Mouse (Mus musculus) embryonic facial prominence, embryonic 12.5 days (tissue): ENCODE measurements at regions not wholly inside any gene's neighbourhood (a gene's known extent, or its start where the extent isn't known, plus 50 kb on each side); places are given as distances from the start of the nearest gene placed in this dataset.

Experiments used
- ATAC-seq: fragments of 200-750 bp; cut with Nextera tagmentation; 2 replicates; pipeline ENCODE4 v1.8.0; 2017; ENCODE audit not compliant: insufficient number of reproducible peaks, insufficient read depth, low FRiP score, low TSS enrichment
- H3K27ac ChIP-seq: fragments of 300-500 bp; sonication (generic); 2 replicates; pipeline ENCODE4 v1.5.1; 2016; ENCODE audit warnings: mild to moderate bottlenecking
- H3K27me3 ChIP-seq: fragments of 300-500 bp; sonication (generic); 2 replicates; pipeline ENCODE4 v1.6.1; 2016; ENCODE audit warnings: mild to moderate bottlenecking, moderate library complexity
- H3K36me3 ChIP-seq: fragments of 300-500 bp; sonication (generic); 2 replicates; pipeline ENCODE4 v1.6.1; 2016; ENCODE audit warnings: mild to moderate bottlenecking
- H3K4me1 ChIP-seq: fragments of 300-500 bp; sonication (generic); 2 replicates; pipeline ENCODE4 v1.6.1; 2016
- H3K4me2 ChIP-seq: fragments of 300-500 bp; sonication (generic); replicated peaks from 2 replicates; pipeline ENCODE4 v1.6.1; 2016; ENCODE audit warnings: mild to moderate bottlenecking, moderate library complexity
- H3K4me3 ChIP-seq: fragments of 300-500 bp; sonication (generic); 2 replicates; pipeline ENCODE4 v1.5.1; 2016; ENCODE audit warnings: mild to moderate bottlenecking
- H3K9ac ChIP-seq: fragments of 300-500 bp; sonication (generic); 2 replicates; pipeline ENCODE4 v1.6.1; 2016; ENCODE audit warnings: mild to moderate bottlenecking, moderate library complexity
- H3K9me3 ChIP-seq: fragments of 300-500 bp; sonication (generic); 2 replicates; pipeline ENCODE4 v1.6.1; 2016; ENCODE audit warnings: mild to moderate bottlenecking, moderate library complexity
- WGBS: fragments of 180-500 bp; shearing (Covaris S2); methylation state at CpG from one replicate; pipeline ENCODE4 v1.1.7; 2016; 5-methylcytosine and 5-hydroxymethylcytosine counted together

GRCm38 (mm10) chr13:107502261-107502660, 480.3 kb upstream of the Kif2a start:
- no peak for ATAC-seq
- WGBS, result 26% methylated on average over 7 of the region's 7 CpGs
- Histone ChIP-seq H3K9me3 (no peaks in the 10 kb centered on the region), H3K4me1 (peaks cover 12% of the 10 kb centered on the region; the same call in 1 of the 2 replicates), H3K27me3 (peaks cover 3% of the 10 kb centered on the region; the same call in 1 of the 2 replicates), H3K9ac (no peak overlapping the region), H3K27ac (no peak overlapping the region), H3K4me2 (no peak overlapping the region), H3K36me3 (no peaks in the 10 kb centered on the region), H3K4me3 (no peak overlapping the region)

DNA sequence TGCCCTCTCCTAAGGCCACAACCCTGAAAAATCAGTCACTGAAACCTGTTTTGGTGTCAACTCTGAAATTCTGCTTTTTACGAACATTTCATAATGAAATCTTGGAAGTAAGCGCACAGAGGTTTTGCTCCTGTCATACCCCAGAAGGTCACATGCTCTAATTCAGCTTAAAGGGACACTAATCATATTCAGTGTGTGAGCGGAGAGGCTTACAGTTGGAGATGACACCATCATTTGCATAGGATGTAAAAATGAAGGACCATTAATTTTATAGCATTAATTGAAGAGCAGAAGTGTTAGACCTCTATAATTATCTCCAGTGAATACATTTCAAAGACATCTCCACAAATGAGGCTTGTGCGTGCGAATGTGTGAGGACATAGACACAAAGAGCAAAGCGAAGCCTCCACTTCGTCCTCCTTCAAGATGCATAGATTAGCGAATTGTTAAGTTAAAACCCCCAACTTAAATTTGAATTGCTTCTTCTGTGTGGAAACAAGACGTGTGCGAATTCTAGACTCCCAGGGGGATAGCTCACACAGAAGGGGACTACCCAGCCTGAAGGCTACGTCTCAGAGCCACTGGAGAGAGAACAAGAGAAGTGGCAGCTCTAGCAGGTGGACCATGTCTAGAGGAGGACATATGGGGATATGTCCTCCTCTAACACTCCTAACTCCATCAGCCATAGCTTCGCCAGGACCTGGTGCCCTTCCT, 479.0 kb upstream of the Kif2a start:
- no peak overlapping the region for H3K27ac ChIP-seq
- peaks cover 12% of the 10 kb centered on the region; the same call in 1 of the 2 replicates for H3K4me1 ChIP-seq
- no peaks in the 10 kb centered on the region for H3K36me3 ChIP-seq
- ATAC-seq, result no peak
- 80% methylated on average over 12 of the region's 12 CpGs for WGBS
- H3K4me2 ChIP-seq, result no peak overlapping the region
- H3K9ac ChIP-seq, result no peak overlapping the region
- H3K27me3 ChIP-seq, result peaks cover 3% of the 10 kb centered on the region; the same call in 1 of the 2 replicates
- no peak overlapping the region for H3K4me3 ChIP-seq
- H3K9me3 ChIP-seq, result no peaks in the 10 kb centered on the region

- H3K4me3 ChIP-seq, result no peak overlapping the region
- H3K9ac ChIP-seq, result no peak overlapping the region
- no peaks in the 10 kb centered on the region for H3K36me3 ChIP-seq
- peaks cover 3% of the 10 kb centered on the region; the same call in 1 of the 2 replicates for H3K27me3 ChIP-seq
- H3K27ac ChIP-seq, result no peak overlapping the region
- ATAC-seq, result no peak
- H3K9me3 ChIP-seq, result no peaks in the 10 kb centered on the region
- no peak overlapping the region for H3K4me2 ChIP-seq
- 73% methylated on average over 4 of the region's 4 CpGs for WGBS
- H3K4me1 ChIP-seq, result peaks cover 19% of the 10 kb centered on the region; the same call in 1 of the 2 replicates
Measured at GRCm38 (mm10) chr13:107499296-107499695, 477.4 kb upstream of the Kif2a start.

- Histone ChIP-seq H3K9me3 (no peaks in the 10 kb centered on the region), H3K4me2 (no peak overlapping the region), H3K9ac (no peak overlapping the region), H3K36me3 (no peaks in the 10 kb centered on the region), H3K27ac (no peak overlapping the region), H3K4me1 (peaks cover 10% of the 10 kb centered on the region; the same call in 1 of the 2 replicates), H3K27me3 (no peaks in the 10 kb centered on the region), H3K4me3 (no peak overlapping the region)
- WGBS, result 47% methylated on average over 6 of the region's 6 CpGs
- no peak for ATAC-seq
Measured at GRCm38 (mm10) chr13:107495161-107495732, 473.3 kb upstream of the Kif2a start.

DNA sequence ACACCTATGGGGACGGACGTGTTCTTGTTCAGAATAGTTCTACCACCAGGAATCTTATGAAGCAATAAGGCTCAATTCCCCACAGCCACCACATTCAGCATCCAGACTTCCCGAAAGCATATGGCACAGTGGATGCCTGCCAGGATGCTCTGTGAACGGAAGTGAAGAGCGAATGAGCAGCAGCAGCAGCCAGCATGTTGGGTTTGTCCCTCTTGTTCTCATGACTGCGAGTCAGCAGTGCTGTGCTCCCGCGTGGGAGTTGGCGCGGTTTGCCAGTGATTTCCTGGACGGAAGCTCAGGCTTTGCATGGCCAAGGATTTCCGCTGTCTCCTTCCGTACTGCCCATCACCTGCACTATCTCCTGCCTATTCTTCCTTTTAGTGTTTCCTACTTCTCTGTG, 471.8 kb upstream of the Kif2a start:
- no peaks in the 10 kb centered on the region for H3K27me3 ChIP-seq
- WGBS, result 87% methylated on average over 13 of the region's 13 CpGs
- H3K4me2 ChIP-seq, result no peak overlapping the region
- no peak overlapping the region for H3K9ac ChIP-seq
- H3K36me3 ChIP-seq, result no peaks in the 10 kb centered on the region
- H3K27ac ChIP-seq, result no peak overlapping the region
- ATAC-seq, result no peak
- H3K4me1 ChIP-seq, result peaks cover 7% of the 10 kb centered on the region; the same call in 1 of the 2 replicates
- H3K9me3 ChIP-seq, result no peaks in the 10 kb centered on the region
- no peak overlapping the region for H3K4me3 ChIP-seq

DNA sequence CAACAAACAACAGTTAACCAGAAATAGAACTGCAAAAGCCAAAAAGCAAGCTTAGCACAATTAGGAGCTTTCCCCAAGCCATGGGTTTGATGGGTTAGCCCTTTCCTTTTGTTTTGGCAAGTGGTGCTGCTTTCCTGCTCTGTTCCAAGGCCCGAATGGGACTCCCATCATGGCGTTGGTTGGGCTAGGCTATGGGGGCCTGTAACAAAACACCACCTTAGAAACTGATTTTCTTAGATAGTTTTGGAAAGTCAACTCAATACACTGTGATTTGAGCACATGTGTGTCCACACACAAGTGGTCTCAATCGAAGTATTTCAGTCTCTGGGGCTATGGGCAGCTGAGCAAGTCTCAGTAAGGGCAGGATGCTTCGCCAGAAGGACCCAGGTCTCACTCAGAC, 470.5 kb upstream of the Kif2a start:
- peaks cover 7% of the 10 kb centered on the region; the same call in 1 of the 2 replicates for H3K4me1 ChIP-seq
- no peak overlapping the region for H3K4me2 ChIP-seq
- WGBS, result 83% methylated on average over 4 of the region's 4 CpGs

DNA sequence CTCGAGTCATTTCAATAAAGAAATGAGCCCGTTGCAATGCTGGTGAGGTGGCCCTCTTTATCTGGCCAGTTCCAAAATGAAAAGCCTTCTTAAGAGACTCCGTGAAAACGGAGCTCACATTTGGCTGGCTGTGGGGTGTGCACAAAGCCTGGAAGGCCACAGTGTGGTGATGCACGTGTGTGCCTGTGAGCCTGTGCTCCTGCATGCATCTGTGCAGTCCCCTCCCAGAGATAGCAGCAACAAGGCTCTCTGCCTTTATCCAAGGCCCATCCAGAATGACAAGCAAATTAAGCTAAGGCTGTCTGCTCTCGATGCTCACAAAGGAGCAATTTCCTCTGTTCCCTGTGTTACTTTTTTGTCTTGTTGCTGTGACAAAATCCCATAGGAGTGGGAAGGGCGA, 469.5 kb upstream of the Kif2a start:
- H3K36me3 ChIP-seq, result no peaks in the 10 kb centered on the region
- H3K27me3 ChIP-seq, result no peaks in the 10 kb centered on the region
- no peak overlapping the region for H3K4me3 ChIP-seq
- ATAC-seq, result no peak
- no peak overlapping the region for H3K27ac ChIP-seq
- H3K4me1 ChIP-seq, result peaks cover 7% of the 10 kb centered on the region; the same call in 1 of the 2 replicates
- WGBS, result 72% methylated on average over 7 of the region's 7 CpGs
- no peak overlapping the region for H3K4me2 ChIP-seq
- no peaks in the 10 kb centered on the region for H3K9me3 ChIP-seq
- H3K9ac ChIP-seq, result no peak overlapping the region

More for the DNA sequence above, 470.5 kb upstream of the Kif2a start:
- no peaks in the 10 kb centered on the region for H3K27me3 ChIP-seq
- H3K9ac ChIP-seq, result no peak overlapping the region
- no peak for ATAC-seq
- H3K36me3 ChIP-seq, result no peaks in the 10 kb centered on the region
- no peak overlapping the region for H3K27ac ChIP-seq
- no peak overlapping the region for H3K4me3 ChIP-seq
- no peaks in the 10 kb centered on the region for H3K9me3 ChIP-seq

DNA sequence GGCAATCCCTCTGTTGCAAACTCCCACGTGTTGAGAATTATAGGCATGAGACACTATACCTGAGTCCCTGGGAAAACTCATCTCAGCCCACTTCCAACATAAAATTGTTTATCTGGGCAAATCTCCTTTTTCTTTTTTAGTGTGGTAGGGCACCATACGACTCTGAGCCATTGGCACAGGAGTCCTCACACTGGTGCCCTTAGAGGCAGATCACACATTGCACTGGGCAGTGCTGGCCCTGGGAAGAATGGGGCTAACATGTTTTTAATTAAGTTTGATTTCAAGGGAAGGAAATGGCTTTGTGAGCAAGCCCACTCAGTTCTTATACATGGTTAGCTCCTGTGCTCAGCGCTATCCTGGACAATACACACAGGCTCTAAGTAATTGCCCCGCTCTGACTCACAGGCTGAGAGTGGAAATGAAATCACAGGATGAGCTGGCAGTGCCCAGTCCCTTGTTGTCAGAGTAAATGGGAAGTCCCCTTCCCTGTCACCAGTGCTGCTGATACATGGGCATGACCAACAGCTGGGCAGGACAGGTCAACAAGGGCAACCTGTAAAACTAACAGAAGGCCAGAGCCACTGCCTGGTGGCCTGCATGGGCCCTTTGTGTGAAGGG, 463.6 kb upstream of the Kif2a start:
- Histone ChIP-seq H3K4me3 (no peak overlapping the region), H3K9me3 (no peaks in the 10 kb centered on the region), H3K36me3 (no peaks in the 10 kb centered on the region), H3K4me1 (peaks cover 12% of the 10 kb centered on the region), H3K27ac (no peak overlapping the region), H3K4me2 (no peak overlapping the region), H3K27me3 (no peaks in the 10 kb centered on the region), H3K9ac (no peak overlapping the region)
- no peak for ATAC-seq
- WGBS, result 47% methylated on average over 4 of the region's 4 CpGs

DNA sequence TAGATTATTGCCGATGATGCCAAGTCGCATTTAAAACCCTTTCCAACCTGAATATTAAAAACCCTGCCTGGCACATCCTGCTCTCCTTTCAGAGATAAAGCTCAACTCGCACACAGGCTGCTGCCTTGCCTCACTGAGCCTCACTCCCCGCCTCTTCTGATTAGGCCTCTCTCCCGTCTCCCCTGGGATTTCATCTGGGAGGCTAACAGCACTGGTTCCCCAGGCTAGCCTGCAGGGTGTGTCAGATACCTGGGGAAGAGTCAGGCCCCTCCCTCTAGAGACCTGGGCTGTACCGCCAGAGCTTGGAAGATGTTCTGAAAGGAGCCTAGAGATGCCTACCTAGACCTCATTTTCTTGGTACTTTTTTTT, 462.7 kb upstream of the Kif2a start:
- ATAC-seq, result no peak

DNA sequence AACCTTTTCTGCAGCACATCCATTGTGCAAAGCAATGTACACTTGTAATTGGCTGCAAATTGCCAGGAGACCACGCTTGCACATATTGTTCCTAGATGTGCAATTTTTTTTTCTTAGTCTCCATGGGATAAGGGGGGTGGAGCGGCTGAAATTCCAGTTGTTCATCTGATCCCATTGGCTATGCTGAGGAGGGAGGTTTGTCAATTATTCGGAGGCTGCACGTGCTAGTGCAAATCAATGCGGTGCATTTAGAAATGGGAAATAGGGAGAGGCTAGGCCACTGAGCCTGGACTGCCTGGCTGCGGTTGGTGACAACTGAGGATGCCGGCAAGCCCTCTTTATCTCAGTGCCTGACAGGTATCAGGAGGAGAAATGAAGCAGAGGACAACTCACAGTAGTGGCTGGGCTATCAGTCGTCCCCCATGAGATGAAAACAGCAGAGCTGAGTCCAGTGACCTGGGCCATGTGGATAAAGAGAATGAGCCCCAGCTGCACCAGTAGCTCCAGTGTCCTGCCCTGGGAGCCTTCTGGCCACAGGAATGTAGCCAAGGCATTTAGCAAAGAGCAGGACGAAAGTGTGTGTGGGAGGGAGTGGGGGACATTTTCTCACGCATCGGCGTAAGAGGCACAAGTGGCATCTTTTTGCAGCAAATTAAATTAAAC, 462.2 kb upstream of the Kif2a start:
- no peak overlapping the region for H3K4me2 ChIP-seq
- no peak for ATAC-seq
- H3K27ac ChIP-seq, result no peak overlapping the region
- no peaks in the 10 kb centered on the region for H3K27me3 ChIP-seq
- H3K4me1 ChIP-seq, result peaks cover 12% of the 10 kb centered on the region
- 38% methylated on average over 12 of the region's 12 CpGs for WGBS
- H3K36me3 ChIP-seq, result no peaks in the 10 kb centered on the region
- H3K9ac ChIP-seq, result no peak overlapping the region
- H3K4me3 ChIP-seq, result no peak overlapping the region
- no peaks in the 10 kb centered on the region for H3K9me3 ChIP-seq

More for the DNA sequence above, 462.7 kb upstream of the Kif2a start:
- H3K4me2 ChIP-seq, result no peak overlapping the region
- H3K27me3 ChIP-seq, result no peaks in the 10 kb centered on the region
- H3K27ac ChIP-seq, result no peak overlapping the region
- H3K4me3 ChIP-seq, result no peak overlapping the region
- 36% methylated on average over 6 of the region's 6 CpGs for WGBS
- no peak overlapping the region for H3K9ac ChIP-seq
- H3K9me3 ChIP-seq, result no peaks in the 10 kb centered on the region
- H3K4me1 ChIP-seq, result peaks cover 12% of the 10 kb centered on the region
- no peaks in the 10 kb centered on the region for H3K36me3 ChIP-seq

GRCm38 (mm10) chr13:107475166-107475565, 453.2 kb upstream of the Kif2a start:
- Histone ChIP-seq H3K36me3 (no peaks in the 10 kb centered on the region), H3K27ac (no peak overlapping the region), H3K4me1 (peaks cover under 1% of the 10 kb centered on the region; the same call in 1 of the 2 replicates), H3K4me3 (no peak overlapping the region), H3K27me3 (no peaks in the 10 kb centered on the region), H3K9me3 (no peaks in the 10 kb centered on the region), H3K4me2 (no peak overlapping the region), H3K9ac (no peak overlapping the region)
- WGBS, result 81% methylated on average over 3 of the region's 3 CpGs
- ATAC-seq, result no peak
